Mouse (Mus musculus): Measurements from ENCODE around the gene Abhd15. TPM values are rescaled to one million over a fixed set of nuclear protein-coding genes. Genes with fewer than 3 reads are reported as not detected.

Gene Abhd15
- total RNA-seq, 2 experiments from 2014 or later, result 0.77 to 1.3 TPM

Other genes with a start within 250 kb of the Abhd15 start
- 10 to 100 TPM; 37.6 to 48.5 TPM for gene Coro6, start 52.7 kb upstream of the Abhd15 start, total RNA-seq (2021)
- gene Ankrd13b, start 25.4 kb upstream of the Abhd15 start, total RNA-seq (2021), result 10 to 100 TPM; 80.5 to 82.5 TPM
- gene Git1, start 21.6 kb upstream of the Abhd15 start, total RNA-seq (2021), result 100 to 1,000 TPM; 282 to 319 TPM
- 1 to 10 TPM; 4.1 to 4.5 TPM for gene Trp53i13, start 859 bp downstream of the Abhd15 start, total RNA-seq (2021)
- not detected for gene Gm10392, start 4.1 kb downstream of the Abhd15 start, total RNA-seq (2021)
- 100 to 1,000 TPM in 1 of 2 experiments, 10 to 100 TPM in 1; 98.1 to 102 TPM for gene Taok1, start 92.7 kb downstream of the Abhd15 start, total RNA-seq (2021)
- 10 to 100 TPM; 66.4 to 68.7 TPM for gene Nufip2, start 171.0 kb downstream of the Abhd15 start, total RNA-seq (2021)
- gene Cryba1, start 210.2 kb downstream of the Abhd15 start, total RNA-seq (2021), result not detected
- gene Myo18a, start 248.1 kb downstream of the Abhd15 start, total RNA-seq (2021), result 100 to 1,000 TPM; 132 to 140 TPM

Data from left cerebral cortex, adult 18-20 months (tissue).